Mouse (Mus musculus) left cerebral cortex, adult 2 months (tissue): Measurements from ENCODE around the gene Dse. TPM values are rescaled to one million over a fixed set of nuclear protein-coding genes. Genes with fewer than 3 reads are reported as not detected.

Experiments
- DNase-seq, 2 experiments: peaks; one replicate each; pipeline ENCODE4 v3.0.0; 2021 to 2022; ENCODE audit warnings: low spot score in 2 of 2, mixed read lengths in 1 of 2; ENCODE audit errors: extremely low spot score in 1 of 2
- H3K27ac ChIP-seq: fragments of 200-600 bp; 2 replicates; pipeline ENCODE4 v1.8.1; 2022
- H3K4me3 ChIP-seq: fragments of 200-600 bp; 2 replicates; pipeline ENCODE4 v1.8.1; 2022
- CTCF ChIP-seq: fragments of 200-600 bp; IDR thresholded peaks from 2 replicates; pipeline ENCODE4 v1.8.1; 2022; ENCODE audit warnings: antibody characterized with exemption, mild to moderate bottlenecking, moderate library complexity
- intact Hi-C: fragments of 180-260 bp; cut with DNase I; formaldehyde crosslinking; loops from one replicate; pipeline ENCODE4 v1.15.1; 2025
- total RNA-seq, 2 experiments: library from RNA; stranded (reverse); gene quantifications; 2 replicates each; pipeline ENCODE4 v1.2.3; 2021

Gene Dse
- total RNA-seq, 2 experiments from 2014 or later, result 6.3 to 7.4 TPM

- DNase-seq, result no peak
- H3K4me3 ChIP-seq, result no peak overlapping the region
- intact Hi-C loops, result no loop called here
- TF ChIP-seq CTCF, result no peak
- no peak overlapping the region for H3K27ac ChIP-seq
Observed at GRCm38 (mm10) chr10:34198061-34198460, 9.5 kb downstream of the Dse start.

GRCm38 (mm10) chr10:34197269-34197668, 10.2 kb downstream of the Dse start:
- Histone ChIP-seq H3K4me3 (no peak overlapping the region), H3K27ac (no peak overlapping the region)
- intact Hi-C loops, result no loop called here
- TF ChIP-seq CTCF, result no peak
- DNase-seq, result no peak

- no peak for DNase-seq
- intact Hi-C loops, result no loop called here
- Histone ChIP-seq H3K4me3 (no peak overlapping the region), H3K27ac (no peak overlapping the region)
- no peak for TF ChIP-seq CTCF
Observed at GRCm38 (mm10) chr10:34194957-34195356, 12.6 kb downstream of the Dse start.

- H3K4me3 ChIP-seq, result no peak overlapping the region
- TF ChIP-seq CTCF, result no peak
- H3K27ac ChIP-seq, result no peak overlapping the region
- intact Hi-C loops, result no loop called here
- DNase-seq, result no peak
Observed at GRCm38 (mm10) chr10:34194503-34194902, 13.0 kb downstream of the Dse start.

- Histone ChIP-seq H3K4me3 (no peak overlapping the region), H3K27ac (no peak overlapping the region)
- no peak for DNase-seq
- intact Hi-C loops, result no loop called here
- no peak for TF ChIP-seq CTCF
Observed at GRCm38 (mm10) chr10:34186571-34187260, 20.8 kb downstream of the Dse start.

GRCm38 (mm10) chr10:34185556-34185955, 22.0 kb downstream of the Dse start:
- no peak for DNase-seq
- intact Hi-C loops, result no loop called here
- no peak for TF ChIP-seq CTCF
- Histone ChIP-seq H3K4me3 (no peak overlapping the region), H3K27ac (no peak overlapping the region)

- no peak for DNase-seq
- intact Hi-C loops, result no loop called here
- no peak for TF ChIP-seq CTCF
- Histone ChIP-seq H3K27ac (no peak overlapping the region), H3K4me3 (no peak overlapping the region)
Observed at GRCm38 (mm10) chr10:34184956-34185355, 22.6 kb downstream of the Dse start.

GRCm38 (mm10) chr10:34183731-34184130, 23.8 kb downstream of the Dse start:
- TF ChIP-seq CTCF, result no peak
- DNase-seq, result no peak
- H3K27ac ChIP-seq, result no peak overlapping the region
- intact Hi-C loops, result no loop called here
- no peak overlapping the region for H3K4me3 ChIP-seq

- Histone ChIP-seq H3K4me3 (no peak overlapping the region), H3K27ac (no peak overlapping the region)
- intact Hi-C loops, result no loop called here
- DNase-seq, result no peak
- no peak for TF ChIP-seq CTCF
Observed at GRCm38 (mm10) chr10:34175870-34176606, 31.5 kb downstream of the Dse start.

- intact Hi-C loops, result no loop called here
- no peak overlapping the region for H3K4me3 ChIP-seq
- no peak for DNase-seq
- TF ChIP-seq CTCF, result no peak
- no peak overlapping the region for H3K27ac ChIP-seq
Observed at GRCm38 (mm10) chr10:34172663-34173282, 34.7 kb downstream of the Dse start.

GRCm38 (mm10) chr10:34171660-34172059, 35.9 kb downstream of the Dse start:
- no peak for DNase-seq
- TF ChIP-seq CTCF, result no peak
- H3K4me3 ChIP-seq, result no peak overlapping the region
- intact Hi-C loops, result no loop called here
- no peak overlapping the region for H3K27ac ChIP-seq

- no peak for TF ChIP-seq CTCF
- H3K27ac ChIP-seq, result no peak overlapping the region
- no peak for DNase-seq
- no peak overlapping the region for H3K4me3 ChIP-seq
- intact Hi-C loops, result no loop called here
Observed at GRCm38 (mm10) chr10:34171191-34171590, 36.3 kb downstream of the Dse start.

- DNase-seq, result no peak
- TF ChIP-seq CTCF, result no peak
- intact Hi-C loops, result no loop called here
- no peak overlapping the region for H3K4me3 ChIP-seq
- H3K27ac ChIP-seq, result no peak overlapping the region
Observed at GRCm38 (mm10) chr10:34166971-34167370, 40.5 kb downstream of the Dse start.
